Mouse (Mus musculus): Measurements from ENCODE around the gene Hdgfl2.

DNA sequence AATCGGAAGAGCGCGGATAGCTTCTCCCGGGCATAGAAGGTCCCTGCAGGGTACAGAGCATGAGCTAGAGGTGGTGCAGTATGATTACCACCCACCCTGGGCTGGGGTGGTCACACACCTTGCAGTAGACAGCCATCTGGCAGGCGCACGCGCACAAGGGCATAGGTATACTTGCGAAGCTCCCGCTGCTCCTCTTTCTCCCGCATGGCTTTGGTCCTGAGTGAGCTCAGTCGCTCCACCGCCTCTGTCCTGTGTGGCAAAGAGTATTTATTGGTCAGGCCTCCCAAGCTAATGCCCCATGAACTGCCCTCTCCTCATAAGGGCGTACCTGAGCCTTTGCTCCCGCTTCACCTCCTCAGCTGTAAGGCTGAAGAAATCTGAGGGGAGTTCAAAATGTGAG, 10.4 kb upstream of the Hdgfl2 start:
- TF ChIP-seq CTCF (IDR thresholded peaks at IDR 0.05), result no peak
- TF ChIP-seq POLR2A (IDR thresholded peaks at IDR 0.05; ENCODE audit: insufficient read depth, low read depth, low read length), result no peak
